Mouse (Mus musculus) heart, postnatal 0 days (tissue): ENCODE data around the gene Mapkapk5.
"Not testable (repeated sequence)": the region's sequence is repeated elsewhere in the genome, so short reads cannot be mapped to it uniquely, and the experiment has no call there.

Experiments
- CTCF ChIP-seq: IDR thresholded peaks from 2 replicates; pipeline ENCODE4 v1.5.1; 2016; ENCODE audit warnings: antibody characterized with exemption, control low read depth, low read depth
- EP300 ChIP-seq: IDR thresholded peaks from 2 replicates; pipeline ENCODE4 v1.6.1; 2016; ENCODE audit warnings: antibody characterized with exemption, low read depth

DNA sequence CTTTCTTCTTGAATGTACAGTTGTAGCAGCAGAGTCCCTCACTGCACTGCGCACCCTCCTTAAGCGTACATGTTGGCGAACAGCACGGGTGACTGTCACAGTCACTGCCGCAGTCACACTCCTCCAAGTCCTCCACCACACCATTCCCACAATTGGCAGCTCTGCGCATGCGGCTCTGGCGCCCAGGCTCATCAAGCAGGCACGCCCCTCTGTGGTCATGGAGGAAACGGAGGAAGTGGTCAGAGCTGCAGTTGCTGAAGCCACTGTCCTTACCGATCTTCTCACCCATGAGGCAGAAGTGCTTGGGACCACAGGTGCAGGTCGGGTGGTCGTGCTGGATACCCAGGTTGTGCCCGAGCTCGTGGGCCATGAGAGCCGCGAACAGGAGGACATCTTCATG, 25.9 kb downstream of the Mapkapk5 start:
- TF ChIP-seq CTCF, EP300: not testable (repeated sequence)
